Mouse (Mus musculus) heart, adult 8-10 months (tissue): Measurements from ENCODE around the gene Gm3373. TPM values are rescaled to one million over a fixed set of nuclear protein-coding genes. Genes with fewer than 3 reads are reported as not detected.
"Not testable (repeated sequence)": the region's sequence is repeated elsewhere in the genome, so short reads cannot be mapped to it uniquely, and the experiment has no call there.

Source experiments
- DNase-seq: peaks from one replicate; pipeline ENCODE4 v3.0.0; 2022; ENCODE audit warnings: low spot score
- total RNA-seq, 4 experiments: library from RNA; stranded (reverse); gene quantifications; 2 replicates each; pipeline ENCODE4 v1.2.4; 2022

The Gm3373 gene
- under 1 TPM in 1 of 4 experiments, not detected in 3; 0.54 TPM for total RNA-seq

DNA sequence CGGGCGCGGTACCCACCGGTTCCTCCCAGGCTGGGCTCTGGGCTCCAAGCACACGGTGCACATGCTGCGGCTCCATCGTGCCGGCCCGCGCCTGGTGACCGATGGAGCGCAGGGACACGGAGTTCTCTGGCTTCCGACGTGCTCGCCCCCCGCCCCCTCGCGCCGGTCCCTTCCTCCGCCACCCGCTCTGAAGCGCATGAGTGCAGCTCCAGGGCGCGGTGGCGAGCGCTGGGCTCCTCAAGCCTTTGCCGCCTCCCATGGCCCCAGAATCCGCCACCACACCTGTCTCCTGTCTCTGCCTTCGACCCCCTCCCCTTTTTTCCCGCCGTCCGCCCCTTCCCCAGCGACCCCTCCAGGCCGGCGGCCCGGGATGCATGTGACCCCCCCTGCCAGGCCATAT is at the start of gene Gm3373:
Gene Gm3373, minus strand, starts transcription at position 101 of the 400 bp plus-strand sequence.
- not testable (repeated sequence) for DNase-seq

DNA sequence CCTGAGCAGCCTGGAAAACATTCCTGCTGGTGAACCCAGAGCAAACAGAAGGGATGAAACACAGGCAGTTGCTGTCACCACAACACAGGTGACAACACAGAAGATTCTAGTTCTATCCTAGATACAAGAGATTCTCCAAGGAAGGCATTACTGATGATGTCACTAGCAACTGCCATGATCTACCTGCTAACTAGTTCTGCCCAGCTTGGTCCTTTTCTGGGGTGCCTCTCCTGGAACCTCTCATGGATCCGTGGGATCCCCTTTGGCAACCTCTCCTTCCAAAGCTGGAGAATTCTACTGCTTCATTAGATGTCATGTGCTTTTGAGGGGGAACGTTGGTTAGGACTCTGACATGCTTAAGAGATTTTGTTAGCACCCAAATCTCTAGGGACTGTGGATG is 54.0 kb downstream of the Gm3373 start, which contains the start of gene Gm9603:
Gene Gm9603, minus strand, starts transcription at position 101 of the 400 bp plus-strand sequence.
- not testable (repeated sequence) for DNase-seq

Other genes with a start within 250 kb of the Gm3373 start
- not detected for gene Gm3488, start 239.9 kb downstream of the Gm3373 start, total RNA-seq
- not detected for gene Gm3532, start 203.1 kb downstream of the Gm3373 start, total RNA-seq
- gene Gm8265, start 108.5 kb downstream of the Gm3373 start, total RNA-seq = not detected
- not detected for gene Gm9603, start 54.1 kb downstream of the Gm3373 start, total RNA-seq
- gene Gm3383, start 66.4 kb upstream of the Gm3373 start, total RNA-seq = under 1 TPM in 3 of 4 experiments, not detected in 1; 0.30 to 0.63 (median 0.37) TPM
- gene Gm3424, start 88.8 kb upstream of the Gm3373 start, total RNA-seq = not detected
- gene Gm8237, start 138.8 kb upstream of the Gm3373 start, total RNA-seq = under 1 TPM in 1 of 4 experiments, not detected in 3; 0.25 TPM
- gene Gm3248, start 220.2 kb upstream of the Gm3373 start, total RNA-seq = under 1 TPM in 1 of 4 experiments, not detected in 3; 0.28 TPM
- not detected for gene Gm3453, start 237.6 kb upstream of the Gm3373 start, total RNA-seq